Mouse (Mus musculus) liver, embryonic 14 days (tissue): ENCODE data around the gene Cpne2. TPM values are rescaled to one million over a fixed set of nuclear protein-coding genes. Genes with fewer than 3 reads are reported as not detected.

Experiments used
- polyA plus RNA-seq: library from polyadenylated mRNA; depleted of rRNA; stranded (reverse); fragments of >200 nt; gene quantifications from 2 replicates; pipeline ENCODE4 v1.2.3, GENCODE M21; 2012; rRNA removed

The Cpne2 gene
- polyA plus RNA-seq: 2.0 and 2.4 TPM in 2 replicates

GRCm38 (mm10) chr8:94532873-94533671 lies at the start of gene Cpne2:
TSS of gene Cpne2 (plus strand) at chr8:94532990.

GRCm38 (mm10) chr8:94601607-94602385 lies 69.0 kb downstream of the Cpne2 start, which contains the start of the genes Rspry1 and Fam192a:
TSS of gene Rspry1 (plus strand) at chr8:94601937.
TSS of gene Fam192a (minus strand) at chr8:94601997.

Other genes starting within 250 kb of the Cpne2 start
- gene Slc12a3, start 203.8 kb upstream of the Cpne2 start, polyA plus RNA-seq: 0.01 TPM in 2 replicates
- 43.7 and 47.0 TPM in 2 replicates for gene Herpud1, start 146.6 kb upstream of the Cpne2 start, polyA plus RNA-seq
- gene Nlrc5, start 98.6 kb upstream of the Cpne2 start, polyA plus RNA-seq: 0.23 and 0.37 TPM in 2 replicates
- 6.2 and 7.0 TPM in 2 replicates for gene Rspry1, start 68.9 kb downstream of the Cpne2 start, polyA plus RNA-seq
- gene Fam192a, start 69.0 kb downstream of the Cpne2 start, polyA plus RNA-seq: 17.7 and 21.2 TPM in 2 replicates
- 19.0 and 20.6 TPM in 2 replicates for gene Arl2bp, start 133.6 kb downstream of the Cpne2 start, polyA plus RNA-seq
- 0.31 and 0.41 TPM in 2 replicates for gene Pllp, start 163.3 kb downstream of the Cpne2 start, polyA plus RNA-seq
- 0.14 and 0.18 TPM in 2 replicates for gene Ccl22, start 212.6 kb downstream of the Cpne2 start, polyA plus RNA-seq
- 0.10 and 0.23 TPM in 2 replicates for gene Cx3cl1, start 239.0 kb downstream of the Cpne2 start, polyA plus RNA-seq